Mouse (Mus musculus) cerebellum, postnatal 36 days (tissue): ENCODE measurements around the gene Trpc1.

ENCODE experiments used
- DNase-seq, 2 experiments: peaks; one replicate each; pipeline ENCODE4 v3.0.0; 2021 to 2022; ENCODE audit warnings: mixed read lengths in 2 of 2

The Trpc1 gene

DNA sequence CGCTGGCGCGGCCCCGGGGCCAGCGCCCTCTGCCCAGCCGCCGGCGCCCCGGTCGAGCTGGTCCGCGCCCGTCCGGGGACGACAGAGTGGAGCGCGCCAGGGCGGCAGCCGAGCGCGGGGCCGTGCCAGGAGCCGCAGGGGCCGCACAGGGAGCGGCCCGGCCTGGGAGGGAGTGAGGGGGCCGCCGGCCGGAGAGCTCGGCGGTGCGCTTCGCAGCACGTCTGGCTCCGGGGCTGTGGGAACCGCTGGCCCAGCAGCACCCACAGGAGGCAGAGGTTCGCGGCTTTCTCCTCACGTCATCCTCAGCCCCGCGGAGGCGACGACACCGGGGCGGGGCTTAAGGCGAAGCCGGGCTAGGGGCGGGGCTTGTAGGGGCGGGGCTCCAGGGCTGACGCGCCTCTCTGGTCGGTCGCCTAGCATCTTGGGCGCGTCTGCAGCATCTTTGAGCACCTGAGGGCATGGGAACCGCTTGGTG is at the start of gene Trpc1:
TSS of gene Trpc1 (minus strand) at position 339 of the 475 bp plus-strand sequence.
- peak; percentile 80 to 85 for DNase-seq

DNA sequence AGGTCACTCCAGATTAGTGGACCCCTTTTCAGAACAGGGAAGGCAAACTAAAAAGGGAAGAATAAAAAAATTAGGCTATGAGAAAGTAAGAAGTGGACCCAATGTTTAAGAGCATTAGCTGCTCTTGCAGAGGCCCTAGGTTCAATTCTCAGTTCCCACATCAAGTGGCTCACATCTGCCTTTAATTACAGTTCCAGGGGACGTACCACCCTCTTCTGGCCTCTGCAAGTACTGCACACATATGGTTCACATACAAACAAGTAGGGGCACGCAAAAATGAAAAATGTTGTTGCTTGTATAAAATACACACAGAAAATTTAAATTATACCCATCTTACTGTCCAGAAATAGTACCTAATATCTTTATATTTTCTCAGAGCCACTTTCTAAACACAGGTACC is 46.1 kb upstream of the Trpc1 start:
- no peak for DNase-seq

GRCm38 (mm10) chr9:95795844-95796243 is 45.7 kb upstream of the Trpc1 start:
- DNase-seq, result no peak

- DNase-seq, result no peak
Observed at GRCm38 (mm10) chr9:95795077-95795784, 45.1 kb upstream of the Trpc1 start.

- no peak for DNase-seq
Observed at GRCm38 (mm10) chr9:95793986-95794744, 44.0 kb upstream of the Trpc1 start.

- no peak for DNase-seq
Observed at GRCm38 (mm10) chr9:95784888-95785511, 34.8 kb upstream of the Trpc1 start.

DNA sequence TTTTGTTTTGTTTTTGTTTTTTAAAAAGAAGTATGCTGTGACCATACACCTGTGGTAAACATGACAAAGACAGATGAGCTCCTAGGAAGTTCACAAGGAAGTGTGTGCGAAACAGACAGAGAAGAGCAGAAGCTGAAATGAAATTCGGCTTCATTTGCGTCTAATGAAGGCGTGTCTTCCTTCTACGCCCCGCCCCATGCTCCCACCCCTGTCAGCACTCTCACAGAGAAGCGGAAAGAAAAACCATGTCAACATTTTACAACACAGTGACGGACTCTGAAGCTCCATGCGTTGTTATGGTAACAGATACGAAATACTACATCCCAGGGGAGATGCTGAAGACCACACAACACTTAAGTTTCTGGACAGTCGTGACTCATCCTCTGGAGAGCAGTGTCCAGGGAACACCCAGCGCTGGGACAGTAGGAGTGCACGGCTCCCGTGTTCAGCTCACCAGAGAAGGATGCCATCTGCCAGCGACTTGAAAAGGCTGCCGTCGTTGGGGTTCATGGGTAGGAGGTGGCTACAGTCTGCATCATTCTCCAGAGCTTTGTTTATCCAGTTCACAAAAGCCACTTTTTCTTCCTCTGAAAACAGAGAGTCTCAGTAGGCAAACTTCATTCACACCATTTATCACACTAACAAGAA is 33.6 kb upstream of the Trpc1 start:
- DNase-seq, result no peak

DNA sequence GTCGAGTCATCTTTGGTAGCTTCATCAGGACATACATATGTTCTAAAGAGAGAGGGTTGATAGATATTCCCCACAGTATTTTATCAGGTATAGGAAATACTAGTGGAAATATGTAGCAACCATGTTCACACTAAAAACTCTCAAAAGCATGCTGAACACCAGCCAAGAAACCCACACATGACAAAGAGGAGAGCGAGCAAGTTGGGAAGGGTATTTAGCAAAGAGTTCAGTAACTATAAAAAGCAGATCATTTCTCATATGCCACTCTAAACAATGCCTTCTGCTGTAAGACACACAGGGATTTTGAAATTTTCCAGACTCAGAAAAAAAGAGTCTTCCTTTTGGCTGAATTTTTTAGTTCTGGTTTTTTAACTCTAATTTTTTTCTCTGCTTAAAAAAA is 21.5 kb upstream of the Trpc1 start:
- DNase-seq, result no peak

DNA sequence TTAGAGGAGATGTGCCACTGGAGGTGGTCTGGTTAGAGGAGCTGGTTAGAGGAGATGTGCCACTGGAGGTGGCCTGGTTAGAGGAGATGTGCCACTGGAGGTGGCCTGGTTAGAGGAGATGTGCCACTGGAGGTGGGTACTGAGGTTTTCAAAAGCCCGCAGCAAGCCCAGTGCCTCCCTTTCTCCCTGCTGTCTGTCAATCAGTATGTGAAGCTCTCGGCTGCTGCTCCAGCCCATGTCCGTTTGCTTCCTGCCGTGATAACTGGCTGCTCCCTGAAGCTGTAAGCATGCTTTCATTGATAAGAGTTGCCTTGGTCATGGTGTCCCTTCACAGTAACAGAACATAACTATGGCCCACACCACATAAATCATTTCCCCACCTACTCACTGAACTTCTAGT is 13.0 kb upstream of the Trpc1 start:
- no peak for DNase-seq

GRCm38 (mm10) chr9:95762228-95762627 is 12.1 kb upstream of the Trpc1 start:
- no peak for DNase-seq

DNA sequence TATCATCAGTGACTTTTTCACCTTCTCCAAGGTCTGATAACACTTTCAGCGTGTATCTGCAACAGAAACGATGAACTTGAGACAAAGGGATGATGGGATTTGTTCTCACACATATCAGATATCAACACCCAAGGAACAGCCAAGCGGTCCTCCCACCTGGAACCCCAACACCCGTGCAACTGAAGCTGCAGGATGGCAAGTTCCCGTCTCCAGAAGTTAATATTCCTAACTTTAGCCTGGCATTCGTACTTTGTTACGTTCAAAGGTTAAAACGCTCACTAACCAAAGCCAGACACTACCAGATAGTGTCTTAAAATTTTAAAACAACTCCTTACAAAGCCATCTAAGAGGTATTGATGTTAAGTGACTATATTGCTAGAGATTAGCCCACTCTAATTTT is 11.2 kb upstream of the Trpc1 start:
- no peak for DNase-seq

DNA sequence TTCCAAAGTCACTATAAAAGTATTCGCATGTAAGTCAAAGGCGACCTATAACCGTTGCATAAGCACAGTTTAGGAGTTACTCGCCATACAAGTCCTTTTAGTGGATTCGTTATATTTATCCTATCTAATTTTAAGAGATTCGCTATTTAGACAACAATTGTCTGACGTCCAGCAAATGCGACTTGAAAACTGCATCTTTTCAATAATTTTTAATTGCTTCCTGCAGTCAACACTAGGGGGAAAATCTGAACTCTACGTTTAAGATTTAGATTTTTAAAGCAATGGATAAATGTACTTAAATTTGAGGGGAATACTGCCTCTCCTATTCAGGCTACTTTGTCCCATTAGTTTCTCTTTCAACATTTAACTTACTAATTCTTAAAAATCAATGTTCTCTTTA is 571 bp upstream of the Trpc1 start:
- no peak for DNase-seq

GRCm38 (mm10) chr9:95749461-95749928 is 680 bp downstream of the Trpc1 start:
- DNase-seq, result peak; percentile 33 to 34

- DNase-seq, result no peak
Observed at GRCm38 (mm10) chr9:95747298-95747697, 2.9 kb downstream of the Trpc1 start.

DNA sequence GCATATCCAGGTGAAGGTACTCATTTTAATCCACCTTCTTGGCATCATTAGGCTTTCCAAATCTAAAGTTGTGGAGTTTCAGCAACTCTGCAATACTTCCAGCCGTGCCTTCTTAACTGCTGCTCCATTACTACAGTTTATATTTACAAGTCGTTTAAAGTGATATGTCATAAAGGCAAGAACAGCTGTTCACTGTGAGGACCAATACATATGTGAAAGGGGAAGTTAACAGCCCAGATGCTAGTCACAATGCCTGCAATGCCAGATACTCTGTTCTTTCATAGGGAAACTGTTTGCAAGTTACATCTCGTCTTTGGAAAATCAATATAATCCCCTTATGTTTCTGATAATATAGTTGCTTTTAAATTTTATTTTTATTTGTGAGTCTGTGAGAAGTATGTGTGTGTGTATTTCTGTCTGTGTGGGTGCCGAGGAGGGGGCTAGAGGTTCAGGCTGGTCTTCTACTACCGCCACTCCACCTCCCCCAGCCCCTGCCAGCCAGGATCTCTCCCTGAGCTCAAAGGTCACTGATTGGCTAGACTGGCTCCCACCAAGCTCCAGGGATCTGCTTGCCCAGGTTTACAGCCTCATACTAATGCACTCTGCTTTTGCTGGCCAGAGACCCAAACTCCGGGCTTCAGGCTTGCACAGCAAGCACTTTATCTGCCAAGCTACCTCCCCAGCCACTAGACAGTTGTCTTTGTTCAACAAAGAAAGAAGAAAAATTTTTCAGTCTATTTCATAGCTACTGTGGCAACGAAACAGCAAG is 5.1 kb downstream of the Trpc1 start:
- no peak for DNase-seq

DNA sequence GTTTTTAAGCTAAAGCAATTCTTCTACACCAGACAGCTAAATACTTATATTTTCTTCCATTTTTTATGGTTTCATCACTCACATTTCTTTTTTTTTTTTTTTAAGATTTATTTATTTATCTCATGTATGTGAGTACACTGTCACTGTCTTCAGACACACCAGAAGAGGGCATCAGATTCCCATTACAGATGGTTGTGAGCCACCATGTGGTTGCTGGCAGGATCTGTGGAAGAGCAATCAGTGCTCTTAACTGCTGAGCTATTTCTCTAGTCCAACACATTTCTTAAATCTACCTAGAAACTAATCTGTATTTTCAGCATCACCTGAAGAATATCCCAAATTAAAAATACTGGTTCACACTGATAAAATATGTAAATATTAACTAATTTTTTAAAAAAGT is 13.9 kb downstream of the Trpc1 start:
- DNase-seq, result no peak

DNA sequence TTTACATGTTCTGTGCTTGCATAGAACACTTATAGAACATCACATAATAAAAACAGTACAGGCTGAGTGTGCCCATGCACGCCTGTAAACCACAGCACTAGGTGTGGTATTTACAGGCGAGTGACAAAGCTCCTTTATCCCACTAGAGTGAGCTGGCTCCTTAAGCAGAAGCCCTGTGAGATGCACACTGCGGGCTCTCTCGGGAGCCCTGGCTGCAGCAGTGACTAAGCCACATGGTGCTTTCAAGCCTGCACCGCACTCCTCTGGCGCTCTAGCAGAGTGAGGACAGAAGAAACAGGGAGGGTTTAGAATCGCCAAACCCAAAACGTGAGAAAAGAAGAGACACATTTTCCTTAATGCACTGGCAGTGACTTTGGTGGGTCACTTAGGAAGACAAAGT is 37.6 kb downstream of the Trpc1 start:
- no peak for DNase-seq

- DNase-seq, result no peak
Observed at GRCm38 (mm10) chr9:95708943-95709342, 41.2 kb downstream of the Trpc1 start.

DNA sequence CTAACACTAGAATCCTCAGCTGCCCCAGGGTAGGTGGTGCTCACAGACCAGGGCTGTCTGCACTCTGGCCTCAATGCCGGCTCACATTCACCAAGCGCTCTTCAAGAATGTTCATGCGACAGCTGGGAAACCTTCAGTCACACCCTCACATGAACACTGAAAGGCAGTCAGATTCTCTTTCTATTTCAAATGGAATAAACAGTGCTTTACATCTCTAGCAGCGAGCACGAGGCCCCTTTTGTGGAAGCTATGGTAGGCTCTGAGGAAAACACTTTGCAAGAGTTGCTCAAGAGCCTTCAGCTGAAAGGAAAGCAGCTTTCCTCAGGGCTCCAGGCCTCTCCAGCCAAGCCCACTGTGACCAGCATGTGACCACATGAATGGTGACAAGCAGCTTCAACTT is 44.8 kb downstream of the Trpc1 start:
- DNase-seq, result no peak

- DNase-seq, result no peak
Observed at GRCm38 (mm10) chr9:95704078-95704477, 46.1 kb downstream of the Trpc1 start.

GRCm38 (mm10) chr9:95699273-95699672 is 50.9 kb downstream of the Trpc1 start:
- DNase-seq, result no peak

DNA sequence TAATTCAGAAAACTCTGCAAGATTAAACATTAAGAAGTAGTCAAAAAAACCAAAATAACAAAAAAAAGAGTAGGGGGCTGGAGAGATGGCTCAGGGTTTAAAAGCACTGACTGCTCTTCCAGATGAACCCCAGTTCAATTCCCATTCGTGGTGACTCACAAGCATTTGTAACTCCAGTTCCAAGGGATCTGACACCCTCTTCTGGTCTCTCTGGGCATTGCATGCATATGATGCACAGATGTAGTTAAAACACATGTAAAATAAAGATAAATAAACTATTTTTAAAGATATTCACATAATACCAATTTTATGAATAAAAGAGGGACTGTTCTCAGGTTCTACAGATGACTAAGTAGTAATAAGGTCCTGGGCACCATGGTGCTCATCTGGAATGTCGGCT is 52.4 kb downstream of the Trpc1 start:
- DNase-seq, result peak; percentile 21 to 63
